Mouse (Mus musculus) cerebellum, adult 2 months (tissue): Measurements from ENCODE around the gene Cbx4. TPM values are rescaled to one million over a fixed set of nuclear protein-coding genes. Genes with fewer than 3 reads are reported as not detected.
A peak's percentile ranks its signal among the peaks of the same experiment; 100 is the strongest.

Source experiments
- DNase-seq, 2 experiments: peaks; one replicate each; pipeline ENCODE4 v3.0.0; 2021
- H3K27ac ChIP-seq: fragments of 200-500 bp; 2 replicates; pipeline ENCODE4 v1.5.1; 2012; ENCODE audit warnings: low read length, control low read depth, inconsistent platforms; ENCODE audit not compliant: insufficient read depth
- H3K27me3 ChIP-seq: fragments of 200-500 bp; 2 replicates; pipeline ENCODE4 v1.6.1; 2012; ENCODE audit warnings: inconsistent platforms, mild to moderate bottlenecking, low read length, moderate library complexity; ENCODE audit not compliant: control insufficient read depth, insufficient read depth
- H3K4me1 ChIP-seq: fragments of 200-500 bp; 2 replicates; pipeline ENCODE4 v1.6.1; 2011; ENCODE audit warnings: low read length; ENCODE audit not compliant: control insufficient read depth, insufficient read depth
- H3K4me3 ChIP-seq: fragments of 200-500 bp; replicated peaks from 2 replicates; pipeline ENCODE3; 2011; ENCODE audit warnings: mild to moderate bottlenecking, low read depth, low read length, control low read depth; ENCODE audit not compliant: insufficient read depth
- CTCF ChIP-seq: fragments of 200-500 bp; IDR thresholded peaks from 2 replicates; pipeline ENCODE4 v1.5.1; 2011; ENCODE audit warnings: low read depth, mild to moderate bottlenecking, control low read depth, low read length, moderate library complexity, borderline replicate concordance; ENCODE audit not compliant: insufficient read depth
- POLR2A ChIP-seq: fragments of 200-500 bp; IDR thresholded peaks from 2 replicates; pipeline ENCODE4 v1.6.1; 2011; ENCODE audit warnings: low read length, control low read depth, borderline replicate concordance; ENCODE audit not compliant: insufficient read depth
- WGBS: fragments of 180-500 bp; shearing (Covaris S2); methylation state at CpG from one replicate; pipeline ENCODE4 v1.1.7; 2018; 5-methylcytosine and 5-hydroxymethylcytosine counted together
- polyA plus RNA-seq: library from polyadenylated mRNA; depleted of rRNA; stranded (reverse); fragments of >200 nt; gene quantifications from 2 replicates; pipeline ENCODE4 v1.2.3, GENCODE M21; 2012

The Cbx4 gene
- polyA plus RNA-seq, 1 experiment: 50.1 TPM

DNA sequence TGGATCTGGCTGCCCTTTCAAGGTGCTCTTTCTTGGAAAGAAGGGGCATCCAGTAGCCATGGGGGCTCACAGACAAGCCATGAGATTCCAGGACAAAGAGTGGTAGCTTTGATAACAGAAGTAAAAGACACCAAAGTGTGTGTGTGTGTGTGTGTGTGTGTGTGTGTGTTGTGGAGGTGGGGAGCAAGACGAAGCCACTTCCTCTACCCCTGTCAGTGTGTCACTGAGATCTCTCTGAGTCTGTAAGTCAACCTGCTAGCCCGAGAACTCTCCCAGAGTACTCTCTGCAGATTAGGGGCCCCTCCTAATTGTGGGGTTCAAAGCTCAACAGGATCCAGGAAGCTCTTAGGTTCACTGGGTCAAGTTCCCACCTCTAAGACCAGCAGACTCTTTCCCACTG is 35.7 kb downstream of the Cbx4 start:
- no peak overlapping the region for H3K27ac ChIP-seq
- no peak for DNase-seq

DNA sequence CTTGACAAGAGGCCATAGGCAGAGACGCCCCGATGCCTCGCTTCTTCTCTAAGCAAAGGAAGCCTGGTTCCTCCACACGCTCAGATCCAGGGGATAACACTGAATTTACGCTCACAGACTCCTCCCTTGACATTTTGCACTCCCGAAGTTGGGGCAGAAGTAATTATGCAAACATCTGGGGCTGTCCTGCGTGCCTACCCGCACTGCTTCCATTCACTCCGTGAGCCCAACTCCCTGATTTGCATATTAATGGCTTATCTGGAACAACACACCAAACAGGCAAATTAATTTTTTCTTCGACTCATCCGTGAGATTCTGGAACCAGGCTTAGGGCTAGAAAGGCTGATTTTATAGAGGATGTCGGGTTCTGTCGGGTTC is 37.9 kb downstream of the Cbx4 start:
- no peak for DNase-seq
- Histone ChIP-seq H3K27ac (no peak overlapping the region), H3K4me1 (peaks cover 6% of the 10 kb centered on the region), H3K4me3 (no peak overlapping the region), H3K27me3 (peaks cover 11% of the 10 kb centered on the region; the same call in 1 of the 2 replicates)
- TF ChIP-seq CTCF (no peak), POLR2A (no peak)
- WGBS: 5% methylated on average over 13 of the region's 13 CpGs

More for the DNA sequence above, 35.7 kb downstream of the Cbx4 start:
- H3K27me3 ChIP-seq: peaks cover 11% of the 10 kb centered on the region; the same call in 1 of the 2 replicates
- 36% methylated on average over 2 of the region's 2 CpGs for WGBS
- TF ChIP-seq CTCF: no peak
- TF ChIP-seq POLR2A: no peak
- H3K4me3 ChIP-seq: no peak overlapping the region
- peaks cover 11% of the 10 kb centered on the region for H3K4me1 ChIP-seq

GRCm38 (mm10) chr11:119047261-119048132 is 38.5 kb downstream of the Cbx4 start:
- no peak overlapping the region for H3K27ac ChIP-seq
- H3K4me3 ChIP-seq: no peak overlapping the region
- H3K27me3 ChIP-seq: peaks cover 15% of the 10 kb centered on the region; the same call in 1 of the 2 replicates
- WGBS: 2% methylated on average over 42 of the region's 43 CpGs
- DNase-seq: no peak
- TF ChIP-seq POLR2A (no peak), CTCF (no peak)
- H3K4me1 ChIP-seq: peaks cover 4% of the 10 kb centered on the region

DNA sequence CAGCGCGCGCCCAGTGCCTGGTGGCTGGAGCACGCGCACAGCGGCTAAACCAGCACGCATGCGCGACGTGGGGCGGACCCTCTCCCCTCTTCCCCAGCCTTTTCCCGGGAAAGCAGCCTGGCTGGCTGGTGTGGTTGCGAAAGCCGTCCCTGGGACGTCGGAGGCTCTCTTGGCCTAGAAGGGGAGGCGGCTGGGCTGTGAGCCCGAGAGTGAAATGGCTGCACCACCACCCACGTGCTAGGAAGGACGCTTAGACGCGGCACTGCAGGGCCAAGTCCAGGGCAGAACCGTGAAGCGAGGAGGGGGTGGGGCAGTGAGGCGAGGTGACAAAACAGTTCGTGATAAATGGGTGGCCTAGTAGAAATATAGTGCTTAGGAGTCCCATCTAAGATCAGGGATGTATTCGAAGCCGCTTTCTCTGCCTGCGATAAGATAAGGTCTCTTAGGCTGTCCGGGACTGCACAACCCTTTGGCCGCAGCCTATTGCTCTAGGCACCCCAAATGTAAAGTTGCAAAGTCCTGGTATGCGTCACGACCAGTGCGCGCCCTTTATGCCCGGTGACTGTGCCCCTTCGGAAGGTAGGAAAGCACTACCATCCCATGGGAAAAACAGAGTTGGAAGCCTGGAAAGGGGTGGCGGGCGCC is 39.3 kb downstream of the Cbx4 start:
- H3K4me1 ChIP-seq: peaks cover under 1% of the 10 kb centered on the region; the same call in 1 of the 2 replicates

GRCm38 (mm10) chr11:119044551-119045337 is 41.3 kb downstream of the Cbx4 start:
- Histone ChIP-seq H3K27ac (no peak overlapping the region), H3K4me1 (peaks cover 6% of the 10 kb centered on the region), H3K4me3 (no peak overlapping the region), H3K27me3 (peaks cover 19% of the 10 kb centered on the region; the same call in 1 of the 2 replicates)
- no peak for TF ChIP-seq POLR2A
- TF ChIP-seq CTCF: no peak
- DNase-seq: no peak
- WGBS: 11% methylated on average over 41 of the region's 41 CpGs

More for the DNA sequence above, 39.3 kb downstream of the Cbx4 start:
- Histone ChIP-seq H3K27me3 (peaks cover 17% of the 10 kb centered on the region; the same call in 1 of the 2 replicates), H3K27ac (no peak overlapping the region), H3K4me3 (no peak overlapping the region)
- TF ChIP-seq POLR2A (no peak), CTCF (no peak)
- 10% methylated on average over 39 of the region's 39 CpGs for WGBS
- DNase-seq: no peak

- TF ChIP-seq CTCF (peak; percentile 67), POLR2A (no peak)
Observed at GRCm38 (mm10) chr11:119043761-119044550, 42.1 kb downstream of the Cbx4 start.

GRCm38 (mm10) chr11:119043273-119043540 is 42.8 kb downstream of the Cbx4 start:
- no peak for TF ChIP-seq POLR2A
- no peak for TF ChIP-seq CTCF
- WGBS: 40% methylated on average over 4 of the region's 4 CpGs
- no peak overlapping the region for H3K27ac ChIP-seq
- H3K4me3 ChIP-seq: no peak overlapping the region
- H3K4me1 ChIP-seq: peaks cover 15% of the 10 kb centered on the region
- no peak for DNase-seq
- H3K27me3 ChIP-seq: peaks cover 16% of the 10 kb centered on the region; the same call in 1 of the 2 replicates

More at GRCm38 (mm10) chr11:119043761-119044550, 42.1 kb downstream of the Cbx4 start:
- DNase-seq: peak in 1 of 2 experiments; percentile 53
- Histone ChIP-seq H3K4me3 (no peak overlapping the region), H3K27ac (no peak overlapping the region), H3K27me3 (peaks cover 17% of the 10 kb centered on the region; the same call in 1 of the 2 replicates), H3K4me1 (peaks cover 11% of the 10 kb centered on the region)
- WGBS: 13% methylated on average over 10 of the region's 10 CpGs
